Mouse (Mus musculus): ENCODE data around the gene Banp.

Banp gene

GRCm38 (mm10) chr8:121950749-121951655 lies 1.5 kb downstream of the Banp start:
- peak; percentile 55 for DNase-seq (ENCODE audit: low read depth, low spot score)

GRCm38 (mm10) chr8:121951656-121952009 lies 2.1 kb downstream of the Banp start:
- no peak for DNase-seq (ENCODE audit: low read depth, low spot score)

- DNase-seq (ENCODE audit: low read depth, low spot score) = no peak
These were observed 2.6 kb downstream of the Banp start for GRCm38 (mm10) chr8:121952122-121952521.

- no peak for DNase-seq (ENCODE audit: low read depth, low spot score)
These were observed 3.2 kb downstream of the Banp start for GRCm38 (mm10) chr8:121952800-121953199.

- DNase-seq (ENCODE audit: low read depth, low spot score) = no peak
These were observed 4.4 kb downstream of the Banp start for GRCm38 (mm10) chr8:121953821-121954545.

- DNase-seq (ENCODE audit: low read depth, low spot score) = no peak
These were observed 5.5 kb downstream of the Banp start for GRCm38 (mm10) chr8:121954981-121955555.

- no peak for DNase-seq (ENCODE audit: low read depth, low spot score)
These were observed 6.4 kb downstream of the Banp start for GRCm38 (mm10) chr8:121955825-121956500.

GRCm38 (mm10) chr8:121958395-121958794 lies 8.8 kb downstream of the Banp start:
- DNase-seq (ENCODE audit: low read depth, low spot score) = no peak

- no peak for DNase-seq (ENCODE audit: low read depth, low spot score)
These were observed 13.3 kb downstream of the Banp start for GRCm38 (mm10) chr8:121962892-121963291.

GRCm38 (mm10) chr8:121964716-121965512 lies 15.4 kb downstream of the Banp start:
- DNase-seq (ENCODE audit: low read depth, low spot score) = peak; percentile 79

- DNase-seq (ENCODE audit: low read depth, low spot score) = no peak
These were observed 16.6 kb downstream of the Banp start for GRCm38 (mm10) chr8:121966110-121966509.

GRCm38 (mm10) chr8:121966714-121967448 lies 17.3 kb downstream of the Banp start:
- DNase-seq (ENCODE audit: low read depth, low spot score) = no peak

- DNase-seq (ENCODE audit: low read depth, low spot score) = no peak
These were observed 18.4 kb downstream of the Banp start for GRCm38 (mm10) chr8:121967977-121968376.

- DNase-seq (ENCODE audit: low read depth, low spot score) = no peak
These were observed 19.0 kb downstream of the Banp start for GRCm38 (mm10) chr8:121968542-121968941.

- DNase-seq (ENCODE audit: low read depth, low spot score) = no peak
These were observed 20.7 kb downstream of the Banp start for GRCm38 (mm10) chr8:121970225-121970624.

- no peak for DNase-seq (ENCODE audit: low read depth, low spot score)
These were observed 22.0 kb downstream of the Banp start for GRCm38 (mm10) chr8:121971488-121972058.

- no peak for DNase-seq (ENCODE audit: low read depth, low spot score)
These were observed 24.4 kb downstream of the Banp start for GRCm38 (mm10) chr8:121973906-121974305.

- DNase-seq (ENCODE audit: low read depth, low spot score) = peak; percentile 79
These were observed 28.5 kb downstream of the Banp start for GRCm38 (mm10) chr8:121977819-121978590.

- no peak for DNase-seq (ENCODE audit: low read depth, low spot score)
These were observed 29.1 kb downstream of the Banp start for GRCm38 (mm10) chr8:121978670-121979069.
